Mouse (Mus musculus): ENCODE data around the gene Rmnd5b.

Gene Rmnd5b

GRCm38 (mm10) chr11:51622971-51623491, 12.7 kb downstream of the Rmnd5b start:
- 47% methylated on average over 7 of the region's 7 CpGs for WGBS

- 80% methylated on average over 2 of the region's 2 CpGs for WGBS
These were observed 13.9 kb downstream of the Rmnd5b start for GRCm38 (mm10) chr11:51621776-51622175.

GRCm38 (mm10) chr11:51620084-51620483, 15.6 kb downstream of the Rmnd5b start:
- 2% methylated on average over 11 of the region's 11 CpGs for WGBS

DNA sequence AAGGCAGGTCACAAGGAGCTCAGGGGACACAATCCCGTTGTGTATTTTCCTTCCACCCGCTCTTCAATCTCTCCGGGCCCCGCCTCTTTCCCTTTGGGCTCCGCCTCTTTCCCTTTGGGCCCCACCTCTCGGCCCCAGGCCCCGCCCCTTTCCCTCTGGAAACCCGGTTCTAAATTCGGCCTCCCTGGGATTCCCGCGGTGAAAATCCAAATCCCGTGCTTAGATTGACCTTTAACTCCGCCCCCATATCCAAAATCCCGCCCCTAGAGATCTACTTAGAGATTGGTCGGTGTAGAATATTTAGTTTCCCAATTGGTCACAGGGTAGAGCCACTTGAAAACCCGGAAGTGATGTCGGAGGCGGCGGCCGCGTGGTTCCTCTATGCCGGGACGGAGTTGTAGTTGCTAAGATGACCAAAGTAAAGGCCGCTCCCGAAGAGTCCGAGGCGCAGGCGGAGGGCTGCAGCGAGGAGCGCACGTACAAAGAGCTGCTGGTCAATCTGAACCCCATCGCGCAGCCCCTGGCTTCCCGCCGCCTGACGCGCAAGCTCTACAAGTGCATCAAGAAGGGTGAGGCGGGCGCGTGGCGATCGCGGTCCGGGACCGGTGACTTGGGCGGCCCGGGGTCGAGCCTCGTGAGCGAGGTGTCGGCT, 16.2 kb downstream of the Rmnd5b start, which contains the start of gene Nhp2:
Gene Nhp2, plus strand, starts transcription at position 327 of the 652 bp plus-strand sequence.
- under 1% methylated on average over 51 of the region's 51 CpGs for WGBS

- WGBS: 50% methylated on average over 8 of the region's 8 CpGs
These were observed 16.7 kb downstream of the Rmnd5b start for GRCm38 (mm10) chr11:51618894-51619408.

DNA sequence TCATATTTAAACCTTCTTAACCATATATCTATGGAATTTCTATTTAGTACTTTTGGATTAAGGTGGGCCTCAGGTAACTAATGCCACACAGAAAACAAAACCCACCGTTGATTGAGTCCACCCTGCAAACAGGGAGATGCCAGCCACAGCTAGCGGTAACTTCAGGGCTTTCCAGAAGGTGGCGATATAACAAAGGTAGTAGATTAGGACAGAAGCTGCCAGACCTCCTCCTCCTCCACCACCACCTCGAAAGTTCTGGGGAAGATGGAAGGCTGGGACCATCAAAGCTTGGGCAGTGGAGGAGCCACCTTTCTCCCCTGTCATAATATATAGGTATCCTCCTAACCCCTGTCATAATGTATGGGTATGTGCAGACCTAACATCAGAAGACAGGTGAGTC, 18.0 kb downstream of the Rmnd5b start:
- WGBS: under 1% methylated on average over 4 of the region's 4 CpGs

DNA sequence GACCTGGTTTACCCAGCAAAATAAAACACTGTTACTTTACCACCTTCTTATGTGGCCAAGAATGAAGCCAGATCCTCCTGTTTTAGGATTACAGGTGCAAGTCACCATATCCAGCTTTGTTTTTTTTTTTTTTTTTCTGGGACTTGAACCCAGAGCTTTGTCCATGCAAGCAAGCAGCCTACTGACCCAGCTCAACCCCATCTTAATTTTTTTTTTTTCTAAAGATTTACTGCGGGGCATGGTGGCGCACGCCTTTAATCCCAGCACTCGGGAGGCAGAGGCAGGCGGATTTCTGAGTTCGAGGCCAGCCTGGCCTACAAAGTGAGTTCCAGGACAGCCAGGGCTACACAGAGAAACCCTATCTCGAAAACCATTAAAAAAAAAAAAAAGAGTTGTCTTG, 19.6 kb downstream of the Rmnd5b start:
- WGBS: 92% methylated on average over 7 of the region's 7 CpGs

GRCm38 (mm10) chr11:51615601-51616000, 20.1 kb downstream of the Rmnd5b start:
- WGBS: 4% methylated on average over 14 of the region's 14 CpGs

GRCm38 (mm10) chr11:51615129-51615528, 20.6 kb downstream of the Rmnd5b start:
- WGBS: 37% methylated on average over 7 of the region's 7 CpGs

GRCm38 (mm10) chr11:51614256-51614655, 21.4 kb downstream of the Rmnd5b start:
- 75% methylated on average over 8 of the region's 8 CpGs for WGBS

DNA sequence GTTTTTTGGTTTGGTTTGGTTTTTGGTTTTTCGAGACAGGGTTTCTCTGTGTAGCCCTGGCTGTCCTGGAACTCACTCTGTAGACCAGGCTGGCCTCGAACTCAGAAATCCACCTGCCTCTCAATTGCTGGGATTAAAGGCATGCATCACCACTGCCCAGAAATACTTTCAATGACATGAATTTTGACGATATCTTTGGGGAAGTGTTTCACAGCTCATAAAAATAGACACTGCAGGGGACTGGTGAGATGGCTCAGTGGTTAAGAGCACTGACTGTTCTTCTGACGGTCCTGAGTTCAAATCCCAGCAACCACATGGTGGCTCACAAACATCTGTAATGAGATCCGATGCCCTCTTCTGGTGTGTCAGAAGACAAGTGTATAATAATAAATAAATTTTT, 25.8 kb downstream of the Rmnd5b start:
- WGBS: 77% methylated on average over 5 of the region's 5 CpGs

- WGBS: 80% methylated on average over 3 of the region's 3 CpGs
These were observed 26.3 kb downstream of the Rmnd5b start for GRCm38 (mm10) chr11:51609266-51609909.

DNA sequence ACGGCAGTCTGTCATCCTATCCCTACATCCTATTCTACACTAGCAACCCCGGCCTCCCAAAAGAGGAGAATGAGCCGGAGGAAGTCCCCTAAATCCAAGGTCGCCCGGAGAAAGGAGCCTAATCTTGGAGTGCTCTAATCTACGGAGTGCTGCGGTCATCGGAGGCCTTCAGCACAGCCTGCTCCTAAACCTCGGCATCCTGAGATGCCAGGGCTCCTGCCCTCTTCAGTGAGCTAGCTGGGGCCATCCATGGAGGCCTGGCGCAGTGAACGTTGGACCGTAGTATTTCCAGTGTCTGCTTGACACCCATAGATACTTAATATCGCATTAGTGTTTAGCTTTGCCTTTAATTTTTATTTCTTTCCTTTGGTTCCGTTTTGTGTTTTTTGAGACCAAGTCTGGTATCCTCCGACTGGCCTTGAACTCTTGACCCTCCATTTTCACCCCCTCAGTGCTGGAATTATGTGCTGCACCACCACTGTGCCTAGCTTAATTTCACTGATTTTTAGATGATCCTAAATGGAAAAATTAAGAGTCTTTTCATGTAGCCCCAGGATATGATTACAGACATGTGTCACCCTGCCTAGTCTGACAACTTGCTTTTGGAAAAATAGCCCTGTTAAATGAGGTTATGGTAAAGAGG, 28.5 kb downstream of the Rmnd5b start:
- 7% methylated on average over 15 of the region's 15 CpGs for WGBS

DNA sequence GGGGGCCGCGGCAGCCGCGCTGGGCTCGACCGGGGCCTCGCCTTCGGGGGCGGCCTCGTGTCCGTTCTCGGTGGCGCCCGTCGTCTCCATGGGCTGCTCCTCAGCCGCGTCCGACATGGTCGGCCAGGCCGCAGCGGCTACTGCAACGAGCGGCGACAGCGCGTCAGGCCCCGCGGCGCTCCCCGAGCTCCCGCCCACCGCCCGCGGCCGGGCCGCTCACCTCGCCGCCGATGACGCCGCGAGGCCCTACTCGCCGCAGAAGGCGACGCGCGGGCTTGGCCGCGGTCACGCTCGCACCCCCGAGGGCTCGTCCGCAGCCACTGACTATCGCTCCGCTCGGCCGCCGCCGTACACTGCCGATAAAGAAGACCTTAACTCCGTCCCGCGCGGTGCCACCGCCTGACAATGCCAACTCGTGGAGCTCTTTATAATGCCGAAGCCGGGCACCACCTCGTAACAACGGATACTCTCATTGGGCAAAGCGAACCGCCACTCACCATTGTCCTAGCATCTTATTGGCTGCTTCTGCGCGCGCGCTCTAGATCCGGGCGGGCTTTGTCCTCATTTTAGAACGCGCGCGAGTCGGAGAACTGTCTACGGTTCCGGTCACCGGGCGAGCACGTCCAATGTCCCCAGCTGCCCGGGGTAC, 29.1 kb downstream of the Rmnd5b start, which contains the start of gene Hnrnpab:
Gene Hnrnpab, minus strand, starts transcription at position 401 of the 649 bp plus-strand sequence.
- WGBS: under 1% methylated on average over 91 of the region's 91 CpGs

DNA sequence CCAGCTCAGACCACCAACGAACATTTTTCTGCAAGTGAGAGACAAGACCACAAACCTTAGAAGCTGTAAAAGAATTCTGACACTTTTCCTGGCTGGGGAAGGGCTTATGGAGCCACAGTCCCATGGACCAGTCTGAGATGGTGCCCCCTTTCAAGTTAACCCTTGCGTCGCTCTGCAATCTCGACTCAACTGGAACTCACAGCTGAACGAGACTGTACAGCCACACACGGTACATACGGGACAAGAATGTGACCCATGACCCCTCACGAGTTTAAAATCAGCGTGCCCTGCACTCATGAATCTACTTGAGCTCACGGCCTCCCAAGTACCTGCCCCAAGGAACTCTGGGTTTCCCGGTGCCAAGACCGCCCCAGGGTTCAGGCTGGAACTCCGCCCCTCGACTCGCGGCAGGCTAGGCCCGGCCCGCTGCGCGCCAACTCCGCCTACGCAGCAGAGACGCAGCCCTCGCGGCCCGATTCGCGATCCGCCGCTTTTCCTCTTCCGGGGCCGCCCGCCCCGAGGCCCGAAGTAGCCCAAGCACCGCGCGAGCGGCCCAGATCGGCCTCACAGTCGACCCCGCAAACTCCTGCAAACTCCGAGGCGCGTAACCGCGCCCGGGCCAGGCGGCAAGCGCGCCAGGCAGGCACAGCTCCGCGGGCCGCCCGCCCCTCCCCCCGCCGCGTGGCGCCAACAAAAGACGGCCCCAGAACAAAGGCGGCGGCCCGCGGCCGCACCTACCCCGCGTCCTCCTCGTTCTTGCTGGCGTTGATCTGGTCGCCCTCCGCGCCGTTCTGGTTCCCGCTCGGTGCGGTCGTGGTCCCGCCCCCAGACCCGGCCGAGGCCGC, 29.9 kb downstream of the Rmnd5b start:
- under 1% methylated on average over 79 of the region's 81 CpGs for WGBS

- WGBS: 60% methylated on average over 3 of the region's 3 CpGs
These were observed 33.4 kb downstream of the Rmnd5b start for GRCm38 (mm10) chr11:51602253-51602652.

- WGBS: 55% methylated on average over 2 of the region's 2 CpGs
These were observed 38.1 kb downstream of the Rmnd5b start for GRCm38 (mm10) chr11:51597553-51597952.

GRCm38 (mm10) chr11:51595459-51596083, 40.1 kb downstream of the Rmnd5b start:
- WGBS: 59% methylated on average over 1 of the region's 1 CpGs

DNA sequence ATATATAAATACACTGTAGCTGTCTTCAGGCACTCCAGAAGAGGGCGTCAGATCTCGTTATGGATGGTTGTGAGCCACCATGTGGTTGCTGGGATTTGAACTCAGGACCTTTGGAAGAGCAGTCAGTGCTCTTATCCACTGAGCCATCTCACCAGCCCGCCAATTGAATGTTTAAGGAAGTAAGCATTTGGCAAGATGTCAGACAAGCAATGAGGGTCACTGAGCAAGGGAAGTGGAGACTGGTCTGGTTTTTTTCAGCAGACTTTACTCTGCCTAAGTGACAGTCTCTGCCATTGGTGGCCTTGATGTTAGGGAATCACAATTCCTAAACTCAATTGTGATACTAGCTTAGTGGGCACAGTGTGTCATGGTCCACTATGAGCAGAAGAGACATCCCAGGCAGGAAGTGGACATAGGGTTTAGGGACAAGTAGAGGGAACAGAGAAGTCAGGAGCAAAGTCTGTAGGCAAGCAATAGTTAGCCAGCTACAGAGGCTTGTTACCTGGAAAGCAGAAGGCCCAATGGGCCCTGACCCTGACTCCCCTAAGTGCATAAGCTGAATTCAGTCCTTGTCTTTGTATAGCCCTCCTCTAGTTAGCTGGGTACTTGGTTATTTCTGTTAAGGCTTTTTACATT, 40.9 kb downstream of the Rmnd5b start:
- WGBS: 64% methylated on average over 3 of the region's 3 CpGs

- WGBS: 91% methylated on average over 6 of the region's 6 CpGs
These were observed 41.8 kb downstream of the Rmnd5b start for GRCm38 (mm10) chr11:51593849-51594248.
